Mouse (Mus musculus) heart, postnatal 0 days (tissue): ENCODE data around the gene Fkbp4.

ENCODE experiments used
- CTCF ChIP-seq: IDR thresholded peaks from 2 replicates; pipeline ENCODE4 v1.5.1; 2016; ENCODE audit warnings: antibody characterized with exemption, control low read depth, low read depth
- EP300 ChIP-seq: IDR thresholded peaks from 2 replicates; pipeline ENCODE4 v1.6.1; 2016; ENCODE audit warnings: antibody characterized with exemption, low read depth

GRCm38 (mm10) chr6:128467298-128467697 is 28.8 kb upstream of the Fkbp4 start:
- TF ChIP-seq CTCF = no peak
- TF ChIP-seq EP300 = no peak
